Mouse (Mus musculus): ENCODE measurements at regions not wholly inside any gene's neighbourhood (a gene's known extent, or its start where the extent isn't known, plus 50 kb on each side); places are given as distances from the start of the nearest gene placed in this dataset.

- no peak for DNase-seq (ENCODE audit: low spot score)
Observed at GRCm38 (mm10) chr9:52591188-52591587, 88.4 kb downstream of the AI593442 start.

GRCm38 (mm10) chr9:52574066-52574465 lies 105.5 kb downstream of the AI593442 start:
- DNase-seq (ENCODE audit: low spot score), result no peak

- no peak for DNase-seq (ENCODE audit: low spot score)
Observed at GRCm38 (mm10) chr9:52551577-52552281, 127.9 kb downstream of the AI593442 start.

GRCm38 (mm10) chr9:52546071-52546470 lies 133.5 kb downstream of the AI593442 start:
- no peak for DNase-seq (ENCODE audit: low spot score)

- DNase-seq (ENCODE audit: low spot score), result no peak
Observed at GRCm38 (mm10) chr9:52539086-52539485, 140.5 kb downstream of the AI593442 start.

GRCm38 (mm10) chr9:52529444-52529915 lies 150.1 kb downstream of the AI593442 start:
- DNase-seq (ENCODE audit: low spot score), result no peak

GRCm38 (mm10) chr9:52500487-52500886 lies 179.1 kb downstream of the AI593442 start:
- DNase-seq (ENCODE audit: low spot score), result no peak

GRCm38 (mm10) chr9:52495483-52496270 lies 183.9 kb downstream of the AI593442 start:
- no peak for DNase-seq (ENCODE audit: low spot score)

GRCm38 (mm10) chr9:52492947-52493505 lies 186.6 kb downstream of the AI593442 start:
- DNase-seq (ENCODE audit: low spot score), result no peak

GRCm38 (mm10) chr9:52473555-52474196 lies 205.9 kb downstream of the AI593442 start:
- DNase-seq (ENCODE audit: low spot score), result no peak

GRCm38 (mm10) chr9:52472859-52473258 lies 206.7 kb downstream of the AI593442 start:
- DNase-seq (ENCODE audit: low spot score), result no peak

GRCm38 (mm10) chr9:52458518-52458917 lies 221.1 kb downstream of the AI593442 start:
- DNase-seq (ENCODE audit: low spot score), result no peak

GRCm38 (mm10) chr9:52454445-52454844 lies 225.1 kb downstream of the AI593442 start:
- DNase-seq (ENCODE audit: low spot score), result no peak

GRCm38 (mm10) chr9:52451792-52452191 lies 227.8 kb downstream of the AI593442 start:
- DNase-seq (ENCODE audit: low spot score), result no peak

GRCm38 (mm10) chr9:52448245-52448644 lies 231.3 kb downstream of the AI593442 start:
- DNase-seq (ENCODE audit: low spot score), result no peak

GRCm38 (mm10) chr9:52443228-52443627 lies 236.4 kb downstream of the AI593442 start:
- no peak for DNase-seq (ENCODE audit: low spot score)

GRCm38 (mm10) chr9:52434215-52434614 lies 245.4 kb downstream of the AI593442 start:
- DNase-seq (ENCODE audit: low spot score), result no peak

GRCm38 (mm10) chr9:52425413-52425812 lies 254.2 kb downstream of the AI593442 start:
- DNase-seq (ENCODE audit: low spot score), result no peak

GRCm38 (mm10) chr9:52422622-52423021 lies 254.2 kb upstream of the Zc3h12c start:
- DNase-seq (ENCODE audit: low spot score), result no peak

- DNase-seq (ENCODE audit: low spot score), result no peak
Observed at GRCm38 (mm10) chr9:52415706-52416105, 247.3 kb upstream of the Zc3h12c start.

- DNase-seq (ENCODE audit: low spot score), result no peak
Observed at GRCm38 (mm10) chr9:52407841-52408240, 239.5 kb upstream of the Zc3h12c start.

GRCm38 (mm10) chr9:52402496-52402895 lies 234.1 kb upstream of the Zc3h12c start:
- no peak for DNase-seq (ENCODE audit: low spot score)
